Mouse (Mus musculus) v-Abl transformed pro-B cells (cell line): ENCODE measurements around the gene Ihh.

Experiments used
- in situ Hi-C, 2 experiments: fragments of 400-800 bp; cut with MboI; formaldehyde crosslinking; loops; one replicate each; pipeline ENCODE4 v1.15.1; 2025; ENCODE audit not compliant: unreplicated experiment in 2 of 2

The Ihh gene

DNA sequence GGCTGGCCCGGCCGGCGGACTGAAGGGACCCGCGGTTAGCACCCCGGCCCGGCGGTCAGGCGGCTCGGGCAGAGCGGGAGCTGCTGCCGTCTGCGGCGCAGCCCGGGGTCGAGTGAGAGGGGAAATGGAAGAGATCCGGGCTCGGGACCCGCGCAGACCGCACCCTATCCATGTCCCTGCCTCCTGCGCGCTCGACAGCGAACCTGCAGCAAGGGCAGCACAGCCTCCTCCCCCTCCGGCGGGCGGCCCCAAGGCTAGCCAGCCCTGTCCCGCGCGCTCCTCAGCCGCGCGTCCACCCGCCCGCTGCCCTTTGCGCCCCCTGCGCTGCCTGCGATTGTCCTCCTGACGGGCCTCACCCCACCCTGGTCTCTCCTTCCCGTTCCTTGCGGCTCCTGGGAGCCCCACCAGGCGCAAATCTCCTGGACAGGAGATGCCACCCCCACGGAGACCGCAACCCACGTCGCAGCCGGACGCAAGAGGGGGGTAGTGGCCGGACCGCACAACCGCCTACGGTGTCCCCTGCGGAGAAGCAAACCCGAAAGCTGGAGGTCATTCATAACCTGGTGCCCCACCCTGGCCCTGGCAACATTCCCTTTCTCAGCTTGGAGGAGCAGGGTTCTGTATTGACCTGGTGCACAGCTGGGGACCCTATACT lies at the start of gene Ihh:
Ihh (minus strand) TSS at position 117 of the 655 bp plus-strand sequence.
- in situ Hi-C loops = no loop called here

DNA sequence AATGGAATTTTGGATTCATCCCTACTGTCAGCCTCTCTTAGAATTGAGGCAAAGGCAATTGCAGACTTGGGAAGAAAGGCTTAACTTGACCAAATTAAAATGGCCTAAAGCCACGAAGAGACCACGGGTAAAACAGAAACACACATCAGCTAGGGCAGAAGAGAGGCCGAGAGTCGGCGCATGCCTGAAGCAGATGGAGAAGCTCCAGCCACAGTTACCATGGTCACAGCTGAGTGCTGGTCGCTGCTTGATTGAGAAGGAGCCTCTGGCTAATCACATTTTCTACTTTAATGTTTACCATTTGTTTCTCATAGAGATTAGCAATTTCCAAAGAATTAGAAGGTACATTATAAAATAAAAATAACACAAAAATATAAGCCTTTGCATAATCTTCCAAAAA lies 49.7 kb upstream of the Ihh start:
- in situ Hi-C loops = no loop called here

DNA sequence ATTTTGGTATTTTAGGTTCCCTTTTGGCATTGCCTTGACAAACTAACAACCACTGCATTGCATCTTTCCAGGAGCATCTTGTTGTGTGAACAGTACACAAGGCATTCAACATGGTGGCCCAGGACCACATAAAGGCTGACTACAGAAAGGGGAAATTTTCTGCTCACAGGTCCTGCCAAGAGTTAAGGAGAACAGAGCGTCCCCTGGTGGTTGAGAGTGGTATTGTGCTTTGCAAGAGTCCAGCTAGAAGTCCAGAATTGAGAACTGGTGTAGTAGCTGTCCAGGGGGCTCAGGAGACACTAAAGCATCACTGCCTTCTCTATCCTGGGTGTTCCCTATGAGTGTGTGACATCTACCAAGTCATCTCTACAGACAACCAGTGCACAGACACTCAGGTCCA lies 49.0 kb upstream of the Ihh start:
- in situ Hi-C loops = no loop called here

- in situ Hi-C loops = no loop called here
Observed at GRCm38 (mm10) chr1:74999173-74999572, 47.7 kb upstream of the Ihh start.

GRCm38 (mm10) chr1:74997231-74997630 lies 45.8 kb upstream of the Ihh start:
- in situ Hi-C loops = no loop called here

- in situ Hi-C loops = no loop called here
Observed at GRCm38 (mm10) chr1:74977001-74977400, 25.5 kb upstream of the Ihh start.

DNA sequence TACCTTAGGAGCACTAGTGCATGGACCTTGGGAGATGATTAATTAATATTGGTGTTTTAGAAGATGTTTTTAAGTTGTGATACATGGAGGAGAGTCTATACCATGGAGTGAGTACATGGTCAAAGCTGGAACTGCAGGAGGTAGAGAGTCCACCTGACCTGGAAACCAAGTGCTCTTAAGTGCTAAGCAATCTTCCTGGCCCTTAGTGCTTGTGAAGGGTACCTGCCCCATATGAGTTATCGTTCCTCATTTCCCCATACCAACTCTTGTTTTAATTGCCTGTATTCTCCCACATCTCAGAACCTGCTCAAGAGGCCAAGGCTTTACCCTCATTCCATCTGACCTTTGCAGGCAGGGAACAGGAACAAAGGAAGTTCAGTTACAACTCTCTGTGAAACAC lies 24.5 kb upstream of the Ihh start:
- in situ Hi-C loops = no loop called here

- in situ Hi-C loops = no loop called here
Observed at GRCm38 (mm10) chr1:74973590-74973989, 22.1 kb upstream of the Ihh start.

- in situ Hi-C loops = no loop called here
Observed at GRCm38 (mm10) chr1:74971353-74972050, 20.0 kb upstream of the Ihh start.

DNA sequence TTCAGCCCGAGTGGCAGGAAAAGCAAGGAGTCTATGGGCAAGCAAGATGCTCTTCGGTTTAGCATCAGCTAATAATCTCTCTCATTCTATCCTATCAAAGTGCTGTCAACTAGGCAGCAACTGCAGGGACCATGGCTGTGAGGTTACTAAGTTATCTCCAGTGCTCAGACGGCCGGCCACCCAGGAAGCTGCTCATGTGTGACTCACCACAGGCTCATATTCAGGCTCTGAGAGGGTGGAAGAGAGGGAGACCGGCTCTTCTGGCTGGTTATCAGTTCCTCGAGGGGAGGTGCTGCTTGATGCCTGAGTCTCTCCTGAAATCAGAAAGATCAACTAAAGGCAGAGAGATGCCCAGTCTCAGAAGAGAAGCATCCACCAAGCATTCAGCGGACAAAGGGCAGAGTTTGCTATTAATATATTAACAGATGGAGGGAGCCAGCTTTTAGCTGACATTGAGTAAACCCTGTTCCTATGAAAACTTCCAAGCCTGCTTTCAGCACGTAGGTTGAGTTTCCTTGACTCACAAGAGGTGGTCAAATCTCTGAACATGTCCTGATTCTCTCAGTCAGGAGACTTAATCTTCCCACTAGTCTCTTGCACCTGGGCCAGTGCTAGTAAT lies 16.6 kb upstream of the Ihh start:
- in situ Hi-C loops = no loop called here

DNA sequence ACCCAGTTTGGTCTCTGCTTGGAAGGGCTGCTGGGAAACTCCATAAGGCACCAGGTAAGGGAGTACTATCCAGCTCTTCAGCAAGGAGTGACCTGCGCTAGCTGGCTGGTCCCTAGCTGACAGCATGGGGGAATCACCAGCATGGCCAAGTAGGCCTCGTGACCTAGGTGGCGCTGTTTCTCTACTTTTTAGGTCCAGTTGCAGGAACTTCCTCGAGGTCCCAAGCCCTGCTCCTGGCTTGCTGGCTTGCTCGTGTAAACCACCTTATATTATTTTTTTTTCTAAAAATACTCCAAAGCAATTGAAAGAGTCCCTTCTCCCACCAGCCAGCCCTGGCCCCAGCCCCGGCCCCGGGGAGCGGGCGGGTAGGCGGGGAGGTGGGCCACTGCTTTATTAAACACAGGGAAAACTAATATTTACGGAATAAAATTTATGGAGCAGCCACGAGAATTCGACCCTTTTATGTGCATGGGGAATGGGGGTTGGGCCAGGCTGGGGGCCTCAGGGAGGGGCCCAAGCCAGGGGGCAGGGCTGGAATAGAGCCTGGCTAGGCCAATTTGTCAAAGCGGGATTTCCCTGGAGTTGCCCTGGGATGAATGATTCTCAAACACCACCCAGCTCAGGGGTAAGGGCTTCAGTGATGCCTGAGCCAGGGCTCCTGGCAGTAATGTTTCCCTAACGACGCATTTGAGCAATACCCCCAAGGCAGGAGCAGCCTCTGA lies 13.2 kb upstream of the Ihh start:
- in situ Hi-C loops = no loop called here

GRCm38 (mm10) chr1:74962853-74963227 lies 11.4 kb upstream of the Ihh start:
- in situ Hi-C loops = no loop called here

- in situ Hi-C loops = no loop called here
Observed at GRCm38 (mm10) chr1:74962126-74962852, 10.8 kb upstream of the Ihh start.

DNA sequence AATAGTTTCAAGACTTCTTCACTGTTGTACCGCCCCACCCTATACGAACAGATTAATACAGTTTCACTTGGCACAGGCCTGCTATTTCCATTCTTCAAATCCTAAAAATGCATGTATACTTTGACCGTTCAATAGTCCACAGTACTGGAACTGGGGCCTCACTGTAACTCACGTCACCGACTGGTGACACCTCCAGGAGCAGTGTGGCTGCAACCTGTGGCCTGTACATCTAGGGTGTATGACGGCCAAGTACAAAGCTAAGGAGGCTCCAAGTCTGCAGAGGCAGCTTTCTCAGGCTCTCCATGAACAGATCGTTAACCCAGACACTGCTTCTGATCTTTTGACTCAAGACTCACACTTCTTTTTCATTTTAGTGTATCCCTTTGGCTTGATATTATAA lies 10.2 kb upstream of the Ihh start:
- in situ Hi-C loops = no loop called here

GRCm38 (mm10) chr1:74960059-74960458 lies 8.6 kb upstream of the Ihh start:
- in situ Hi-C loops = no loop called here

GRCm38 (mm10) chr1:74950576-74951490 lies 639 bp downstream of the Ihh start:
- in situ Hi-C loops = no loop called here

GRCm38 (mm10) chr1:74950066-74950465 lies 1.4 kb downstream of the Ihh start:
- in situ Hi-C loops = no loop called here

GRCm38 (mm10) chr1:74949666-74950050 lies 1.8 kb downstream of the Ihh start:
- in situ Hi-C loops = loop anchor here in 1 of 2 experiments (5.0 to 10.0 kb wide), 2 partner anchors 68 to 335 kb away; no protein-coding TSS in a partner anchor
